Mouse (Mus musculus) testis, adult 2 months (tissue): ENCODE results near the gene Thada. TPM values are rescaled to one million over a fixed set of nuclear protein-coding genes. Genes with fewer than 3 reads are reported as not detected.

ENCODE experiments used
- H3K27ac ChIP-seq: fragments of 200-500 bp; 2 replicates; pipeline ENCODE4 v1.5.1; 2012; ENCODE audit warnings: low read depth, low read length; ENCODE audit not compliant: control insufficient read depth, insufficient read depth
- H3K27me3 ChIP-seq: fragments of 200-500 bp; 2 replicates; pipeline ENCODE4 v1.6.1; 2012; ENCODE audit warnings: mild to moderate bottlenecking, low read length, moderate library complexity; ENCODE audit not compliant: control insufficient read depth, insufficient read depth
- H3K36me3 ChIP-seq: fragments of 200-500 bp; 2 replicates; pipeline ENCODE4 v1.6.1; 2012; ENCODE audit warnings: mild to moderate bottlenecking, low read length; ENCODE audit not compliant: control insufficient read depth, insufficient read depth
- H3K4me1 ChIP-seq: fragments of 200-500 bp; 2 replicates; pipeline ENCODE4 v1.6.1; 2012; ENCODE audit warnings: low read length; ENCODE audit not compliant: control insufficient read depth, insufficient read depth
- H3K4me3 ChIP-seq: fragments of 200-500 bp; 2 replicates; pipeline ENCODE4 v1.5.1; 2012; ENCODE audit warnings: low read depth, mild to moderate bottlenecking, low read length, moderate library complexity, mixed read lengths; ENCODE audit not compliant: control insufficient read depth
- CTCF ChIP-seq: fragments of 200-500 bp; IDR thresholded peaks from 2 replicates; pipeline ENCODE4 v1.5.1; 2012; ENCODE audit warnings: low read depth, mild to moderate bottlenecking, inconsistent platforms, low read length, moderate library complexity; ENCODE audit not compliant: control insufficient read depth, insufficient read depth, insufficient replicate concordance
- POLR2A ChIP-seq: fragments of 200-500 bp; IDR thresholded peaks from 2 replicates; pipeline ENCODE4 v1.6.1; 2012; ENCODE audit warnings: low read depth, mild to moderate bottlenecking, inconsistent platforms, low read length, moderate library complexity; ENCODE audit not compliant: control insufficient read depth
- polyA plus RNA-seq: library from polyadenylated mRNA; depleted of rRNA; stranded (reverse); fragments of >200 nt; gene quantifications from 2 replicates; pipeline ENCODE4 v1.2.3, GENCODE M21; 2012

Thada gene
- polyA plus RNA-seq, 1 experiment, result 15.8 TPM

DNA sequence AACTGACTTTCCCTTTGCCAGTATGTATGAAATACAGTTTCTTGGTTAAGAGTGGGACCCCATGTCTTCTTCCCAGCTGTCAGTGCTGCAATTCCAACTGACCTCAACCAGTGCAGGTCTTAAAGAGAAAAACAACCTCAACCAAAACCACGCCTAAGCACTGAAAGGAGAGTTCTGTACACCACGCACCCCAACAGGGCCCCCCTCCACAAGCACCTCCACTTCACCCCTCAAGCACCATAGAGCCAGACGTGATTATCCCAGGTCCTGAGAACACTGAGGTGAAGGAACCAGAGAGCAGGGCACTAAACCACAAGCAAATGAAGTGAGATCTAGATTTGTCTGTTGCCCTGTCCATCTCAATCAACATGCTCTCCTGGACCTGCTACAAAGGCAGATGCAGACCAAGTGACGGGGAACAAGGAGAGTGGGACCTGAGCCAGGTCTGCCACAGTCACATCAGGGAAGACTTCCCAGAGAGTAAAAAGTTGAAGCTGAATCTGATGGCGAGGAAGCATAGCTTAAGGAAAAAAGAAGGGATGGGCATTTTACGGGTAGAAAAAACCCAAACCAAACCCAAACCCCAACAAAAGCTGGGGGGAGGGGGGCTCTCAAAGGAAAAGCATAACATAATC lies 93.5 kb downstream of the Thada start:
- H3K4me1 ChIP-seq, result no peaks in the 10 kb centered on the region
- no peaks in the 10 kb centered on the region for H3K27me3 ChIP-seq
- H3K27ac ChIP-seq, result no peak overlapping the region
- H3K36me3 ChIP-seq, result no peaks in the 10 kb centered on the region; the same call in 1 of the 2 replicates
- no peak for TF ChIP-seq POLR2A
- TF ChIP-seq CTCF, result no peak
- no peak overlapping the region for H3K4me3 ChIP-seq

DNA sequence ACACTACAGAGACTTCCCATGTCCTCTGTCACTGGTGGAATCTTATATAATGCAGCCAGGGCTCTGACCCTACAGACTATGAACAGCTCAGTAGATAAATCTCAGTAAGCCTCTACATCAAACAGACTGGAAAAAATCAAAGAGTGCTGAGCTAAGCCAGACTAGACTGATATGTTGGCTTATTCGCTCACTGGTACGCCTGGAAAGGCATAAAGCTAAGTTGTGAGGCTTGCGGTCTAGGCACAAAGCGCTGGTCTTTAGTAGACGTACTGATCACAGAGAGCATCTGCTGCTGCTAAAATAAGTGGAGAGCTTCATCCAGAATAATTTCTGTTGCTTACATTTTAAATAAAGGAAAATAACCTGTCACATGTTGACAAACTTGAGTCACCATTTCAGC lies 95.6 kb downstream of the Thada start:
- no peaks in the 10 kb centered on the region for H3K27me3 ChIP-seq
- H3K4me1 ChIP-seq, result no peaks in the 10 kb centered on the region

DNA sequence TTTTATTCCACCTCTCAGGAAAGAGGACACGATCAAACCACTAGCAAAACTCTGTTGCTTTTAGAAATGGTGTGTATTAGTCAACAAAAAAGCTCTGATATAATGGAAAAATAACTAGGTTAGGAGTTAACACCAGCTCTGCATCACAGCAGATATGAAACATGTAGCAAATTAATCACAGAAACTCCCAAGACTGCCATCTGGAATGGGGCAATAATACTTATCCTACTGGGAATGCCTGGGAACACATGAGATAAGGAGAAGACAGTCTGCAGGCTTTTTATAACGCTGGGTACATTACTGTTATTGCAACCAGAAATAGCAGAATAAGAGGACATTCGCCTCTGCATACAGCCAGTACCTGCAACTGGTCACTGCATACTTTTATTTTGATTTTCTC lies 96.2 kb downstream of the Thada start:
- TF ChIP-seq CTCF (no peak), POLR2A (no peak)
- Histone ChIP-seq H3K27me3 (no peaks in the 10 kb centered on the region), H3K36me3 (no peaks in the 10 kb centered on the region), H3K27ac (peak overlapping the region; percentile 81), H3K4me1 (no peaks in the 10 kb centered on the region), H3K4me3 (no peak overlapping the region)

More for the DNA sequence above, 95.6 kb downstream of the Thada start:
- H3K27ac ChIP-seq, result peak overlapping the region; percentile 13; the same call in 1 of the 2 replicates
- no peak overlapping the region for H3K4me3 ChIP-seq
- no peaks in the 10 kb centered on the region; the same call in 1 of the 2 replicates for H3K36me3 ChIP-seq
- TF ChIP-seq POLR2A (no peak), CTCF (no peak)

DNA sequence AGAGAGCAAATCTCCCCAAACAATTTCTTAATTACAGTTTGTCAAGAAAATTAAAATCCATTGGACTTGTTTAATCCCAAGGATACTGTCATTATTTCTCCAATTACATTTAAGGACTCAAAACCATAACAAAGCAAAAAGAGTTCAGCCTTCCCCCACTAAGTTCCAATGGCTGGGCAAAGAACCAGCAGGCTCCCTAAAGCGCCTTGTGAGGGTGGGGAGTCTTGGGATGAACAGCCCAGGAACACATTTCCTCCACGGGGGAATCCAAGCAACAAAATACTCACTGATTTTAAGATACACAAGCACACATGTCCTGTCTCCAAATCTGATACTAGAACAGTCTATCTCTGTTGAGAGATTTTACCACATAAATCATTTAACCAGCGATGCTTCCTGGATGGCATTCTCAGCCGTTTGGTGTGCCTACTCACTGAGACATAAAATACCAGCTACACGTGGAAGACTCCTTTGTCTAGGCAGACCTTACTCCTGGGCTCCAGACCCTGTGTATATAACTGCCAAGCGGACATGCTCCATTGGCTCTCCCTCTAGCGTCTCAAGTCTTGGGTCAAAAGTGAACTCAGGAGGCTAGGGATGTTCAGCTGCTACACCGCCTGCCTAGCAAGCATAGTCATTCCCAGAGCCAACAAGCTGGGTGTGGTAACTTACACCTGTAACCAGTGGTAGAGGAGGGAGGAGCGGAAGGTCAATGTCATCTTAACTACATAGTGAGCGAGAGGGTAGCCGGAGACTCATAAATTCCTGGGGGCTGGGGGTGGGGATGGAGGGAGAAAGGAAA lies 97.6 kb downstream of the Thada start:
- Histone ChIP-seq H3K36me3 (no peaks in the 10 kb centered on the region), H3K27ac (peak overlapping the region; percentile 46; the same call in 1 of the 2 replicates), H3K27me3 (no peaks in the 10 kb centered on the region), H3K4me1 (no peaks in the 10 kb centered on the region), H3K4me3 (no peak overlapping the region)
- TF ChIP-seq POLR2A (no peak), CTCF (no peak)

DNA sequence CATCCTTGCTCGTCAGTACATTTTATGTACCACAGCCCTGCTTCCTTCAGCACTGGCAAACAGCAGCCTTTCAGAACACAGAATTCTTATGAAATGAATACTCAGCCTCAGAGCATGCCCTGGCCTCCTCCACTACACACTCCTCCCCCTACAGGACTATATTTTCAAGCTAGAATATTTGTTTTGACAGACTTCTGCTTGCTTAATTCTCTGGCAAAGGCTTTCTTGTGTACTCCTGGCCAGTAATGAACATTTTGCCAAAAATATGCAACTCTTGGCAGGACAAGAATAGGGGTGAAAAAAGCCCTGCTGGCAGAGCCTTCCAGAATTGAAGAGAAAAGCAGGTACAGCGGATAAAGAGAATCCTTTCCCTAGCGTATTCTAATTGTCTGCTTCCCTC lies 98.3 kb downstream of the Thada start:
- H3K27me3 ChIP-seq, result no peaks in the 10 kb centered on the region
- no peaks in the 10 kb centered on the region for H3K4me1 ChIP-seq
- H3K4me3 ChIP-seq, result no peak overlapping the region
- TF ChIP-seq CTCF, result no peak
- no peak for TF ChIP-seq POLR2A
- peak overlapping the region; percentile 44; the same call in 1 of the 2 replicates for H3K27ac ChIP-seq
- H3K36me3 ChIP-seq, result no peaks in the 10 kb centered on the region

DNA sequence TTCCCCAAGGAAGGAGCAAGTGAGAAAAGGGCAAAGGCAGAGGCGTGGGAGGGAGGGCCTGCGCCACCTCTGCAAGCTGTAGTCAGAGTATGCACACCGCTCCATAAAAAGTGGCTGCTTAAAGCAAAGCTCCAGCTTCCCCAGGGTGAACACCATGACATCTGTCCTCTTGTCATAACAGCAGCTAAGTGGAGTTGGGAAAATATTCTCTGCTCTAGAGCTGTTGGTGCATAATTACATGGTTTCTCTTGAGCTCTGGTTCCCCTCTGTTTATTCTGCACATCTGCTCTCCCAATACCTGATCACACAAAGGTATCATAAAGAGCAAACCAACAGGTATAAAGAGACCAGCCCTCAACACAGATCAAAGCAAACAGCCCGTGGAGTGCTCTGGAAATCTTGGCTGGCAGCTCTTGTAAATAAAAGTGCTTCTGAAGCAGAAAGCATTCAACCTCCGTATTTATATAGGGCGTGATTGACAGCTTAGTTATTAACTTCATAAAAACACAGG lies 100.2 kb downstream of the Thada start:
- H3K36me3 ChIP-seq, result no peaks in the 10 kb centered on the region
- no peak overlapping the region for H3K27ac ChIP-seq
- TF ChIP-seq POLR2A (no peak), CTCF (no peak)
- H3K27me3 ChIP-seq, result no peaks in the 10 kb centered on the region
- H3K4me1 ChIP-seq, result no peaks in the 10 kb centered on the region
- H3K4me3 ChIP-seq, result no peak overlapping the region

DNA sequence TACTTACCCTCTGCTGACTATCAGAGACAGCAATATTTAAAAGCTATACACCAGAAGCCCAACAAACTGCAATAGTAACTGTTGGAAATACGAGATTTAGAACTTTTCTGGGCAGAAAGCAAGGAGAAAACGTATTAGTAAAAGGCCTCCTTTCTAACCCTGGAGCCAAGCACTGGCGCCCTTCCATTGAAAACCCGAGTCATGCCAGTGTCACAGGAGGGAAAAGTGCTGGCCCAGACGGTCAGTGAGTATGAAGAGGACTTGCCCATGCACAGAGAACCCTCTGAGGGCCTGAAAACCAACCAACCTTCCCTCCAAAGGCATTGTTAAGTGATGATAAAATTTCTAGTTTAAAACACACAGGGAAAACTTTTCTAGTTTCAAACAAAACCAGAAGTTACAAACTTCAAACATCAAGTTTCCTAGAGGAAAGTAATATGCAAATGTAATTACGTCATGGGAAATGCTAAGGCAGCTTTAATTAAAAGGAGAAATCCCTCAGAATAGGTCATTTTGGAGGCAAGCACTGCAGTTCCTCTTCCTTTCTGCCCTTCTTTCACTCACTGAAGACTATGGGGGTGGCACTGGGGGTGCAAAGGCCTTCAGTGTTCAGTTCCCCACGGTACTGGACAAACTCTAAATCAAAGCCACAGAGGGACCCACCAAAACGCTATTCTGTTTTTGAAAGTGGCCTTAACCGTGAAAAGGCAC lies 100.8 kb downstream of the Thada start:
- TF ChIP-seq POLR2A (no peak), CTCF (no peak)
- H3K27me3 ChIP-seq, result no peaks in the 10 kb centered on the region
- H3K27ac ChIP-seq, result no peak overlapping the region
- H3K4me3 ChIP-seq, result no peak overlapping the region
- no peaks in the 10 kb centered on the region for H3K4me1 ChIP-seq
- no peaks in the 10 kb centered on the region for H3K36me3 ChIP-seq
